Mouse (Mus musculus) limb, embryonic 11.5 days (tissue): ENCODE data around the gene Hist1h3c. TPM values are rescaled to one million over a fixed set of nuclear protein-coding genes. Genes with fewer than 3 reads are reported as not detected.

Experiments used
- ATAC-seq: fragments of 200-750 bp; cut with Nextera tagmentation; 2 replicates; pipeline ENCODE4 v1.8.0; 2017; ENCODE audit warnings: low read depth; ENCODE audit not compliant: insufficient number of reproducible peaks, low FRiP score, low TSS enrichment
- DNase-seq: peaks from one replicate; pipeline ENCODE4 v3.0.0-alpha.2; 2015; ENCODE audit warnings: low spot score
- H3K27ac ChIP-seq: fragments of 300-500 bp; sonication (generic); replicated peaks from 2 replicates; pipeline ENCODE4 v1.5.1; 2014; ENCODE audit warnings: low read depth, mild to moderate bottlenecking, low read length
- H3K27me3 ChIP-seq: fragments of 300-500 bp; sonication (generic); 2 replicates; pipeline ENCODE4 v1.6.1; 2014; ENCODE audit warnings: mild to moderate bottlenecking, low read length, mixed read lengths; ENCODE audit not compliant: control insufficient read depth, insufficient read depth
- H3K36me3 ChIP-seq: fragments of 300-500 bp; sonication (generic); 2 replicates; pipeline ENCODE4 v1.6.1; 2014; ENCODE audit warnings: mild to moderate bottlenecking, low read length, moderate library complexity, mixed read lengths; ENCODE audit not compliant: control insufficient read depth, insufficient read depth
- H3K4me1 ChIP-seq: fragments of 300-500 bp; sonication (generic); 2 replicates; pipeline ENCODE4 v1.6.1; 2014; ENCODE audit warnings: low read length, mixed read lengths; ENCODE audit not compliant: control insufficient read depth, insufficient read depth
- H3K4me2 ChIP-seq: fragments of 300-500 bp; sonication (generic); 2 replicates; pipeline ENCODE4 v1.6.1; 2014; ENCODE audit warnings: low read depth, mild to moderate bottlenecking, moderate library complexity; ENCODE audit not compliant: severe bottlenecking
- H3K4me3 ChIP-seq: fragments of 300-500 bp; sonication (generic); 2 replicates; pipeline ENCODE4 v1.5.1; 2014; ENCODE audit warnings: low read depth, low read length
- H3K9ac ChIP-seq: fragments of 300-500 bp; sonication (generic); 2 replicates; pipeline ENCODE4 v1.6.1; 2014; ENCODE audit warnings: mild to moderate bottlenecking, low read length
- H3K9me3 ChIP-seq: fragments of 300-500 bp; sonication (generic); 2 replicates; pipeline ENCODE4 v1.6.1; 2016; ENCODE audit warnings: low read length; ENCODE audit not compliant: control insufficient read depth
- WGBS: fragments of 180-500 bp; shearing (Covaris S2); extraction: QIAGEN DNeasy Blood & Tissue Kit; methylation state at CpG from one replicate; pipeline ENCODE4 v1.1.7; 2014; 5-methylcytosine and 5-hydroxymethylcytosine counted together
- polyA plus RNA-seq: library from polyadenylated mRNA; unstranded; fragments of >200 nt; fragmentation: Nextera tagmentation; extraction: Ambion mirVana; gene quantifications from 2 replicates; pipeline ENCODE4 v1.2.1, GENCODE M21; 2014

Gene Hist1h3c
- polyA plus RNA-seq, 1 experiment from 2014 or later: 13.3 TPM

- Histone ChIP-seq H3K27me3 (no peaks in the 10 kb centered on the region), H3K4me3 (peak within 1 kb of the TSS; percentile 48), H3K4me1 (no peaks in the 10 kb centered on the region), H3K9me3 (no peaks in the 10 kb centered on the region), H3K36me3 (no peaks in the 10 kb centered on the region), H3K9ac (peak within 1 kb of the TSS; percentile 77), H3K27ac (peak within 1 kb of the TSS; percentile 99), H3K4me2 (peak within 1 kb of the TSS; percentile 70)
- under 1% methylated on average over 32 of the region's 38 CpGs for WGBS
- peak; percentile 95 for DNase-seq
- ATAC-seq: peak; percentile 92
These were observed 6.7 kb downstream of the Hist1h3c start, which contains the start of gene Hist1h1c for GRCm38 (mm10) chr13:23738677-23739068. Gene Hist1h1c, plus strand, starts transcription at chr13:23738808.

GRCm38 (mm10) chr13:23738041-23738440, 7.4 kb downstream of the Hist1h3c start:
- 27% methylated on average over 4 of the region's 4 CpGs for whole genome bisulfite sequencing
- H3K36me3 ChIP-seq: no peaks in the 10 kb centered on the region
- peak overlapping the region; percentile 70 for H3K4me2 ChIP-seq
- no peak for ATAC-seq
- H3K9ac ChIP-seq: peak overlapping the region; percentile 77
- no peaks in the 10 kb centered on the region for H3K4me1 ChIP-seq
- H3K27ac ChIP-seq: peak overlapping the region; percentile 99
- no peaks in the 10 kb centered on the region for H3K9me3 ChIP-seq
- H3K4me3 ChIP-seq: peak overlapping the region; percentile 48; the same call in 1 of the 2 replicates
- no peaks in the 10 kb centered on the region for H3K27me3 ChIP-seq
- DNase-seq: peak; percentile 34

GRCm38 (mm10) chr13:23737091-23737490, 8.3 kb downstream of the Hist1h3c start:
- H3K27me3 ChIP-seq: no peaks in the 10 kb centered on the region
- no peaks in the 10 kb centered on the region for H3K36me3 ChIP-seq
- H3K27ac ChIP-seq: no peak overlapping the region
- no peak overlapping the region for H3K4me2 ChIP-seq
- H3K4me1 ChIP-seq: no peaks in the 10 kb centered on the region
- H3K4me3 ChIP-seq: no peak overlapping the region
- no peak for ATAC-seq
- 81% methylated on average over 5 of the region's 5 CpGs for WGBS
- H3K9me3 ChIP-seq: no peaks in the 10 kb centered on the region
- peak; percentile 18 for DNase-seq
- no peak overlapping the region for H3K9ac ChIP-seq

GRCm38 (mm10) chr13:23732156-23732804, 13.1 kb downstream of the Hist1h3c start:
- Histone ChIP-seq H3K27me3 (no peaks in the 10 kb centered on the region), H3K4me2 (no peak overlapping the region), H3K4me3 (no peak overlapping the region), H3K4me1 (no peaks in the 10 kb centered on the region), H3K36me3 (no peaks in the 10 kb centered on the region), H3K9me3 (no peaks in the 10 kb centered on the region), H3K27ac (no peak overlapping the region), H3K9ac (no peak overlapping the region)
- ATAC-seq (no peak), DNase-seq (peak; percentile 24)
- 26% methylated on average over 8 of the region's 8 CpGs for WGBS

GRCm38 (mm10) chr13:23730479-23730878, 14.9 kb downstream of the Hist1h3c start:
- Histone ChIP-seq H3K9me3 (no peaks in the 10 kb centered on the region), H3K4me1 (no peaks in the 10 kb centered on the region), H3K4me3 (no peak overlapping the region), H3K4me2 (no peak overlapping the region), H3K36me3 (no peaks in the 10 kb centered on the region), H3K27me3 (no peaks in the 10 kb centered on the region), H3K27ac (no peak overlapping the region), H3K9ac (no peak overlapping the region)
- ATAC-seq (no peak), DNase-seq (peak; percentile 23)
- 52% methylated on average over 8 of the region's 8 CpGs for WGBS

- Histone ChIP-seq H3K4me2 (no peak overlapping the region), H3K9me3 (no peaks in the 10 kb centered on the region), H3K27me3 (no peaks in the 10 kb centered on the region), H3K36me3 (no peaks in the 10 kb centered on the region), H3K27ac (no peak overlapping the region), H3K9ac (no peak overlapping the region), H3K4me3 (no peak overlapping the region), H3K4me1 (no peaks in the 10 kb centered on the region)
- ATAC-seq (no peak), DNase-seq (peak; percentile 19)
- WGBS: 89% methylated on average over 5 of the region's 5 CpGs
These were observed 15.7 kb downstream of the Hist1h3c start for GRCm38 (mm10) chr13:23729706-23730105.

- 94% methylated on average over 9 of the region's 9 CpGs for WGBS
- Histone ChIP-seq H3K4me1 (no peaks in the 10 kb centered on the region), H3K4me3 (no peak overlapping the region), H3K9ac (no peak overlapping the region), H3K4me2 (no peak overlapping the region), H3K27me3 (no peaks in the 10 kb centered on the region), H3K36me3 (no peaks in the 10 kb centered on the region), H3K9me3 (no peaks in the 10 kb centered on the region), H3K27ac (no peak overlapping the region)
- ATAC-seq: no peak
- DNase-seq: peak; percentile 16
These were observed 16.2 kb downstream of the Hist1h3c start for GRCm38 (mm10) chr13:23729192-23729525.

- H3K27ac ChIP-seq: no peak overlapping the region
These were observed 16.8 kb downstream of the Hist1h3c start for GRCm38 (mm10) chr13:23728472-23729191.

More at GRCm38 (mm10) chr13:23728472-23729191, 16.8 kb downstream of the Hist1h3c start:
- Histone ChIP-seq H3K4me2 (no peak overlapping the region), H3K9me3 (no peaks in the 10 kb centered on the region), H3K4me3 (no peak overlapping the region), H3K9ac (no peak overlapping the region), H3K36me3 (no peaks in the 10 kb centered on the region), H3K4me1 (no peaks in the 10 kb centered on the region), H3K27me3 (no peaks in the 10 kb centered on the region)
- WGBS: 91% methylated on average over 18 of the region's 18 CpGs
- ATAC-seq (no peak), DNase-seq (peak; percentile 18)
